Comparison of ENCODE assay signal across 30 mouse cellular contexts in genomic region chr13:44943618-44944017, GRCm38 (mm10). TPM values are rescaled to one million over a fixed set of nuclear protein-coding genes. Genes with fewer than 3 reads are reported as not detected.
DNase-seq lines count a peak whose midpoint lies in the region; ATAC-seq and TF ChIP-seq lines count a peak whose summit lies in the region.
"Had no signal": no experiment of that assay in that cellular context is flagged by ENCODE, and none has a peak within 500 bp of the region (broad histone marks: within the 10 kb centered on the region; RNA-seq: fewer than 3 reads in every experiment).

No protein-coding gene starts in this region.

- peak; percentile 39 to 48 for DNase-seq in cerebellum, postnatal 10 days
- DNase-seq in cerebellum, postnatal 25 days: no peak
- DNase-seq in heart, postnatal 0 days (ENCODE audit: low spot score): peak; percentile 4
- DNase-seq in heart, postnatal 14 days: no peak
- peak; percentile 56 for DNase-seq in retina, postnatal 1 day
- no peak for DNase-seq in retina, embryonic 14.5 days (ENCODE audit: low spot score)
- no peak for DNase-seq in thymus, postnatal 10 days (ENCODE audit: low spot score in 2 of 2)
- DNase-seq: adrenal gland, postnatal 36 days; cerebellum, adult 11 months; cerebellum, adult 9-11 months; gastrocnemius, adult 2 months; heart, postnatal 4 days; kidney, adult 8-10 months; kidney, postnatal 10 days; layer of hippocampus, postnatal 36 days; liver, embryonic 13.5 days; lung, adult 2 months; right cerebral cortex, postnatal 14 days; thymus, postnatal 36 days had no signal

- H3K4me1 ChIP-seq in heart, postnatal 0 days (ENCODE audit: control insufficient read depth, insufficient read depth): peaks cover 27% of the 10 kb centered on the region
- H3K4me1 ChIP-seq in forebrain, embryonic 15.5 days: peaks cover 45% of the 10 kb centered on the region
- H3K4me1 ChIP-seq: intestine, embryonic 15.5 days had no signal

- TF ChIP-seq CTCF in heart, postnatal 0 days (IDR thresholded peaks at IDR 0.05; ENCODE audit: low read depth): no peak

- ATAC-seq in heart, postnatal 0 days (ENCODE audit: insufficient read depth, low read depth): no peak
- 0 out of 2 replicates have a peak, but pooled peaks have one; percentile 36 for ATAC-seq in forebrain, embryonic 15.5 days (replicated peaks)
- ATAC-seq: intestine, embryonic 15.5 days; midbrain, embryonic 13.5 days had no signal

- no peak for TF ChIP-seq EP300 in heart, postnatal 0 days (IDR thresholded peaks at IDR 0.05; ENCODE audit: low read depth)

- H3K9ac ChIP-seq in heart, postnatal 0 days (replicated peaks; ENCODE audit: low read depth, low read length): no peak overlapping the region
- H3K9ac ChIP-seq in forebrain, embryonic 15.5 days (replicated peaks): no peak overlapping the region
- H3K9ac ChIP-seq: embryonic facial prominence, embryonic 12.5 days; heart, embryonic 13.5 days; hindbrain, embryonic 15.5 days; intestine, embryonic 15.5 days; limb, embryonic 13.5 days; liver, embryonic 13.5 days; midbrain, embryonic 13.5 days; neural tube, embryonic 13.5 days had no signal

- 73% methylated on average over 2 of the region's 2 CpGs for WGBS in heart, postnatal 0 days
- 27% methylated on average over 2 of the region's 2 CpGs for WGBS in forebrain, embryonic 15.5 days

- H3K27me3 ChIP-seq in heart, postnatal 0 days (ENCODE audit: control insufficient read depth, insufficient read depth, low read length): no peaks in the 10 kb centered on the region
- H3K27me3 ChIP-seq in forebrain, embryonic 15.5 days: no peaks in the 10 kb centered on the region
- H3K27me3 ChIP-seq: embryonic facial prominence, embryonic 12.5 days; heart, embryonic 13.5 days; hindbrain, embryonic 15.5 days; intestine, embryonic 15.5 days; limb, embryonic 13.5 days; liver, embryonic 13.5 days; megakaryocyte, embryonic 14.5 days; midbrain, embryonic 13.5 days; neural tube, embryonic 13.5 days had no signal

- H3K4me3 ChIP-seq in heart, postnatal 0 days (ENCODE audit: low read depth, low read length): no peak overlapping the region
- H3K4me3 ChIP-seq in forebrain, embryonic 15.5 days: no peak overlapping the region
- H3K4me3 ChIP-seq: embryonic facial prominence, embryonic 12.5 days; erythroblast, embryonic 14.5 days; gastrocnemius, adult 2 months; heart, embryonic 13.5 days; hindbrain, embryonic 15.5 days; intestine, embryonic 15.5 days; limb, embryonic 13.5 days; liver, embryonic 13.5 days; megakaryocyte, embryonic 14.5 days; midbrain, embryonic 13.5 days; myocyte; neural tube, embryonic 13.5 days had no signal

- no peak overlapping the region for H3K27ac ChIP-seq in heart, postnatal 0 days (ENCODE audit: low read depth)
- 0 out of 2 replicates have a peak overlapping the region, but pooled peaks have one; percentile 0 for H3K27ac ChIP-seq in forebrain, embryonic 15.5 days (replicated peaks)
- H3K27ac ChIP-seq: embryonic facial prominence, embryonic 12.5 days; gastrocnemius, adult 2 months; heart, embryonic 13.5 days; hindbrain, embryonic 15.5 days; intestine, embryonic 15.5 days; limb, embryonic 13.5 days; liver, embryonic 13.5 days; midbrain, embryonic 13.5 days; neural tube, embryonic 13.5 days had no signal

- intact Hi-C loops in heart, postnatal 14 days (cut with DNase I): no loop called here

- 0 out of 2 replicates have a peak, but pooled peaks cover 6% of the 10 kb centered on the region for H3K36me3 ChIP-seq in heart, postnatal 0 days (replicated peaks; ENCODE audit: control insufficient read depth, insufficient read depth, low read length)
- H3K36me3 ChIP-seq in forebrain, embryonic 15.5 days: no peaks in the 10 kb centered on the region
- H3K36me3 ChIP-seq: hindbrain, embryonic 15.5 days; intestine, embryonic 15.5 days; liver, embryonic 13.5 days; neural tube, embryonic 13.5 days had no signal

- H3K4me2 ChIP-seq in heart, postnatal 0 days (ENCODE audit: low read depth, low read length): no peak overlapping the region
- H3K4me2 ChIP-seq in forebrain, embryonic 15.5 days (replicated peaks): no peak overlapping the region
- H3K4me2 ChIP-seq: embryonic facial prominence, embryonic 12.5 days; heart, embryonic 13.5 days; intestine, embryonic 15.5 days; limb, embryonic 13.5 days; liver, embryonic 13.5 days; midbrain, embryonic 13.5 days; neural tube, embryonic 13.5 days had no signal

- no peaks in the 10 kb centered on the region for H3K9me3 ChIP-seq in heart, postnatal 0 days (replicated peaks; ENCODE audit: control insufficient read depth, low read length)
- H3K9me3 ChIP-seq in forebrain, embryonic 15.5 days: no peaks in the 10 kb centered on the region
- H3K9me3 ChIP-seq: embryonic facial prominence, embryonic 12.5 days; heart, embryonic 13.5 days; hindbrain, embryonic 15.5 days; intestine, embryonic 15.5 days; limb, embryonic 13.5 days; liver, embryonic 13.5 days; megakaryocyte, embryonic 14.5 days; midbrain, embryonic 13.5 days; neural tube, embryonic 13.5 days had no signal

RNA-seq across cellular contexts. Expression of gene Dtnbp1, which starts 58.3 kb away (rescaled TPM):
- total RNA-seq in heart, postnatal 0 days (2014; rRNA removed; ENCODE audit: low replicate concordance): 51.1 and 53.7 TPM in 2 replicates
- polyA plus RNA-seq in heart, postnatal 0 days (2015; fragmentation: Nextera tagmentation; extraction: Ambion mirVana): 84.5 and 86.0 TPM in 2 replicates
- total RNA-seq in heart, postnatal 14 days (2021): 10 to 100 TPM; 60.5 to 70.5 TPM
- 107 and 113 TPM in 2 replicates for polyA plus RNA-seq in forebrain, embryonic 15.5 days (2015; fragmentation: Nextera tagmentation; extraction: Ambion mirVana)

Comparison
In these comparisons a context has a peak if more than half of its experiments do, and no peak if none do; other contexts are left out.
1. DNase-seq: peak in cerebellum, postnatal 10 days (2 of 2), heart, postnatal 0 days (single experiment) and retina, postnatal 1 day (single experiment); none in cerebellum, postnatal 25 days (0 of 2), heart, postnatal 14 days (0 of 2), retina, embryonic 14.5 days (single experiment) and thymus, postnatal 10 days (0 of 2).